Mouse (Mus musculus): ENCODE data around the gene Dbr1. TPM values are rescaled to one million over a fixed set of nuclear protein-coding genes. Genes with fewer than 3 reads are reported as not detected.

Gene Dbr1
- polyA plus RNA-seq, 1 experiment from 2014 or later: 31.1 TPM

DNA sequence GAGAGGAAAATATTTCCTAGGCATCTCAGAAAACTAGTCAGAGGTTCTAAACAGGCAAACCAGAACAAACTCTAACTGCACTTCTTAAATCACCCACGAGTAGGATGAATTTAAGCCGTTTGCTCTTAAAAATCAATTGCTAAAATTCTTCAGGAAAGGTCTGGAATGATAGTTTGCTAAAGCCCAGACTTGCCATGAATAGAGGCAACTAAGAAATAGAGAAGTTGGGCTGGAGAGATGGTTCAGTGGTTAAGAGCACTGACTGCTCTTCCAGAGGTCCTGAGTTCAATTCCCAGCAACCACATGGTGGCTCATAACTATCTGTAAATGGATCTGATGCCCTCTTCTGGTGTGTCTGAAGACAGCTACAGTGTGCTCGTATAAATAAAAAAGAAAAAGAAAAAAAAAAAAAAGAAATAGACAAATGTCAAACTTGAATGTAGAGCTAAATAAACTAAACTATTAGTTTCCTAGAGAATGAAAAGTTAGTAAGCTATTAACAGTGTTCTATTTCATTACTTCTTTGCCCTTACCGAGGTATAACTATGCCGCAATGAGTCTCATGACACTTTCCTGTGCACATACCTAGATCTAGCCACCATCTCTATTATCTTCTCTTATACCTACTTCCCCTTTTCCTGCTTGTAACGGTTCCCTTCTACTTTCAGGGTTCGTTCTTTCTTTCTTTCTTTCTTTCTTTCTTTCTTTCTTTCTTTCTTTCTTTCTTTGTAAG lies 16.6 kb upstream of the Dbr1 start:
- ATAC-seq (ENCODE audit: insufficient read depth, low FRiP score, low TSS enrichment) (no peak), DNase-seq (ENCODE audit: low spot score) (no peak)
- Histone ChIP-seq H3K9ac (ENCODE audit: low read length) (no peak overlapping the region), H3K4me3 (ENCODE audit: low read depth, low read length) (no peak overlapping the region), H3K4me1 (ENCODE audit: control insufficient read depth, insufficient read depth, low read length) (no peaks in the 10 kb centered on the region), H3K27me3 (ENCODE audit: control insufficient read depth, insufficient read depth, low read length) (no peaks in the 10 kb centered on the region), H3K9me3 (ENCODE audit: control insufficient read depth, low read length) (no peaks in the 10 kb centered on the region), H3K27ac (ENCODE audit: low read depth, low read length) (no peak overlapping the region), H3K4me2 (ENCODE audit: low read depth) (no peak overlapping the region), H3K36me3 (ENCODE audit: control insufficient read depth, insufficient read depth, low read length) (no peaks in the 10 kb centered on the region)
- 93% methylated on average over 7 of the region's 7 CpGs for WGBS

DNA sequence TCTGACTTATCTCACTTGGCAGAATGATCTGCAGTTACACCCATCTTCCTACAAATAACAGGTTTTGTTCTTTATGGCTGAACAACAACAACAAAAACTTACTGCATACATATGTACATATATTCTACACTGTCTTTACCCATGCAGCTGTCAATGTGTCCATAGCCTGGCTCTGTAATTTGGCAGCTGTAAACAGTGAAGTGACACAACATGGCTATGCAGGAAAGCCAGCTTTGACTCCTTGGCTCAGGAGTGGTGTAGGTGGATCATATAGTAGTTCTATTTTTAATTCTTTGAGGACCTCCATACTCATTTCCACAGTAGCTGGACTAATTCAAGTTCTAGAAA lies 16.1 kb upstream of the Dbr1 start:
- H3K9ac ChIP-seq (ENCODE audit: low read length): no peak overlapping the region
- no peaks in the 10 kb centered on the region for H3K9me3 ChIP-seq (ENCODE audit: control insufficient read depth, low read length)
- no peak overlapping the region for H3K4me3 ChIP-seq (ENCODE audit: low read depth, low read length)
- DNase-seq (ENCODE audit: low spot score) (no peak), ATAC-seq (ENCODE audit: insufficient read depth, low FRiP score, low TSS enrichment) (no peak)
- no peak overlapping the region for H3K27ac ChIP-seq (ENCODE audit: low read depth, low read length)
- no peaks in the 10 kb centered on the region for H3K36me3 ChIP-seq (ENCODE audit: control insufficient read depth, insufficient read depth, low read length)
- no peak overlapping the region for H3K4me2 ChIP-seq (ENCODE audit: low read depth)
- H3K27me3 ChIP-seq (ENCODE audit: control insufficient read depth, insufficient read depth, low read length): no peaks in the 10 kb centered on the region
- H3K4me1 ChIP-seq (ENCODE audit: control insufficient read depth, insufficient read depth, low read length): no peaks in the 10 kb centered on the region

- H3K27ac ChIP-seq (ENCODE audit: low read depth, low read length): no peak overlapping the region
- 99% methylated on average over 3 of the region's 3 CpGs for WGBS
- H3K36me3 ChIP-seq (ENCODE audit: control insufficient read depth, insufficient read depth, low read length): no peaks in the 10 kb centered on the region
- no peaks in the 10 kb centered on the region for H3K27me3 ChIP-seq (ENCODE audit: control insufficient read depth, insufficient read depth, low read length)
- H3K4me2 ChIP-seq (ENCODE audit: low read depth): no peak overlapping the region
- no peak for DNase-seq (ENCODE audit: low spot score)
- H3K4me3 ChIP-seq (ENCODE audit: low read depth, low read length): no peak overlapping the region
- no peaks in the 10 kb centered on the region for H3K9me3 ChIP-seq (ENCODE audit: control insufficient read depth, low read length)
- ATAC-seq (ENCODE audit: insufficient read depth, low FRiP score, low TSS enrichment): no peak
- H3K4me1 ChIP-seq (ENCODE audit: control insufficient read depth, insufficient read depth, low read length): no peaks in the 10 kb centered on the region
- no peak overlapping the region for H3K9ac ChIP-seq (ENCODE audit: low read length)
These were observed 15.2 kb upstream of the Dbr1 start for GRCm38 (mm10) chr9:99560389-99560788.

DNA sequence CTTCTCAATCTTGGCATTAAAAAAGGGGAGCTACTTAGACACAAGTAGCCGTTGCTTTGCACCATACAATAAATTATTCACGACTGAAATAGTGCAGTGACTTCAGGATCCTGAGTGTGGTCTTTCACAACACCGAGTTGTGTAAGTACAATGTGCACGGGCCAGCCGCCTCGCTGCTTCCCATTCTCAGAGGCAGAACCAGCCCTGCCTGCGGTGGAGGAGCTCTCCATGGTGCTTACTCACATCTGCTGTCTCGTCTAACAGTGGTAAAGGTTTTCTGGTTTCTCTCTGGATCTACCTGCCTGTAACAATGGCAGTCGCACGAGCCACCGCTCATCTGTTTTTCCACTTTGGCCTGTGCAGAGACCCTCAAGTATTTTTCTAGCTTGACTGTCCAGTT lies 11.9 kb upstream of the Dbr1 start:
- H3K27me3 ChIP-seq (ENCODE audit: control insufficient read depth, insufficient read depth, low read length): no peaks in the 10 kb centered on the region
- DNase-seq (ENCODE audit: low spot score) (peak; percentile 47), ATAC-seq (ENCODE audit: insufficient read depth, low FRiP score, low TSS enrichment) (no peak)
- no peak overlapping the region for H3K4me2 ChIP-seq (ENCODE audit: low read depth)
- H3K4me1 ChIP-seq (ENCODE audit: control insufficient read depth, insufficient read depth, low read length): peaks cover 5% of the 10 kb centered on the region
- no peak overlapping the region for H3K9ac ChIP-seq (ENCODE audit: low read length)
- no peak overlapping the region for H3K27ac ChIP-seq (ENCODE audit: low read depth, low read length)
- no peaks in the 10 kb centered on the region for H3K36me3 ChIP-seq (ENCODE audit: control insufficient read depth, insufficient read depth, low read length)
- H3K4me3 ChIP-seq (ENCODE audit: low read depth, low read length): no peak overlapping the region
- no peaks in the 10 kb centered on the region for H3K9me3 ChIP-seq (ENCODE audit: control insufficient read depth, low read length)
- 28% methylated on average over 11 of the region's 11 CpGs for WGBS

DNA sequence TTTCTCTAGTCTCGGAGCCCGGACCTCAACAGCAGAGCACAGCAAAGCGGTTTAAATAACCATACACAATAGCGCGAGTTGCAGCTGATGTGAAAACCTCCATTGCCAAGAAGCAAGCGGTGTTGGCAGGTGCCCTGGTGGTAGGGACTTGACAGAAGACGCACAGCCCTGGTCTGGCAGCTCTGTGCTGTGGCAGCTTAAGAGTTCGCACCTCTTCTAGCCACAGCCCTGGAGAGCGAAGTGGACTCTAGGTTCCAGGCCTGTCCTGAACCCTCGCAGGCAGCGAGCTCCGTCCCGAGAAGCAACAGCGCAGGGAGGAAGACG lies 7.6 kb upstream of the Dbr1 start:
- DNase-seq (ENCODE audit: low spot score): no peak
- no peaks in the 10 kb centered on the region for H3K9me3 ChIP-seq (ENCODE audit: control insufficient read depth, low read length)
- WGBS: 2% methylated on average over 15 of the region's 15 CpGs
- peak overlapping the region; percentile 97 for H3K4me3 ChIP-seq (ENCODE audit: low read depth, low read length)
- peaks cover 5% of the 10 kb centered on the region for H3K4me1 ChIP-seq (ENCODE audit: control insufficient read depth, insufficient read depth, low read length)
- H3K36me3 ChIP-seq (ENCODE audit: control insufficient read depth, insufficient read depth, low read length): no peaks in the 10 kb centered on the region
- peak overlapping the region; percentile 97 for H3K9ac ChIP-seq (ENCODE audit: low read length)
- ATAC-seq (ENCODE audit: insufficient read depth, low FRiP score, low TSS enrichment): peak; percentile 68
- H3K27ac ChIP-seq (ENCODE audit: low read depth, low read length): peak overlapping the region; percentile 96
- H3K4me2 ChIP-seq (ENCODE audit: low read depth): peak overlapping the region; percentile 77
- 0 out of 2 replicates have a peak, but pooled peaks cover 2% of the 10 kb centered on the region for H3K27me3 ChIP-seq (ENCODE audit: control insufficient read depth, insufficient read depth, low read length)

DNA sequence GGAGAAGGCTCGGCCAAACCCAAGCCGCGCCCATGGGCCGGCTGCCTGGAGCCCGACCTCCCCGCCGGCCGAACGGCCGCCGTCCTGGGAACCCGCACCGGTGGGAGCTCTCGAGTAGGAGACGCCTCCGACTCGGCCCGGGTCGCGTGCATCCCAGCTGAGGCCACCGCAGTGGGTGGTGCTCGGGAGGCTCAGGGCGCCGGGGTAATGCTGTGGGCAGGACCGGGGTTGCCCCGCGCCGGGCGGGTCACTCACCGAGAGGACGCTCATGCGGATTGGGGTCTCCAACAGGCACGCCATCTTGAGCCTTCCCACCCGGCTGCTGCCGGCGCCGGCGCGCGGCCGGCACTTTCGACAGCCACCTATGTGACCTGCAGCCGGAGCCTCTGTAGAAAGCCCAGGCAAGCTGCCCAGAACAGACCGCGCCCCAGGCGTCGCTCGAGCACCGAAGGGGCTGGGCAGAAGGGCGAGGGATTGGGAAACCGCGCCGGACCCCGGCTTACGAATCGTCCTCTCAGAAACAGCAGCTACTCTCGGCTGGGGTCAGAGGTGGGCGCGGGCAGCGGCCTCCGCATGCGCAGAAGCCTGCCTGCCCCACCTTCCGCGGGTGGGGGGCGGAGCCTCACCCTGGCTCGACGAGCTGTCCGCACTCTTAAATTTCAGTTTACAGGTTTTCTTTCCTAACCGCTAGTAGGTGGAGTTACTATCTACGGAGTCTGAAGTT lies 7.1 kb upstream of the Dbr1 start, which contains the start of gene Armc8:
TSS of gene Armc8 (minus strand) at position 553 of the 724 bp plus-strand sequence.
- WGBS: under 1% methylated on average over 69 of the region's 70 CpGs
- H3K27me3 ChIP-seq (ENCODE audit: control insufficient read depth, insufficient read depth, low read length): 0 out of 2 replicates have a peak, but pooled peaks cover 2% of the 10 kb centered on the region
- no peaks in the 10 kb centered on the region for H3K36me3 ChIP-seq (ENCODE audit: control insufficient read depth, insufficient read depth, low read length)
- H3K4me2 ChIP-seq (ENCODE audit: low read depth): peak within 1 kb of the TSS; percentile 77
- peaks cover 5% of the 10 kb centered on the region for H3K4me1 ChIP-seq (ENCODE audit: control insufficient read depth, insufficient read depth, low read length)
- peak within 1 kb of the TSS; percentile 97 for H3K4me3 ChIP-seq (ENCODE audit: low read depth, low read length)
- peak within 1 kb of the TSS; percentile 96 for H3K27ac ChIP-seq (ENCODE audit: low read depth, low read length)
- peak within 1 kb of the TSS; percentile 97 for H3K9ac ChIP-seq (ENCODE audit: low read length)
- DNase-seq (ENCODE audit: low spot score) (peak; percentile 92), ATAC-seq (ENCODE audit: insufficient read depth, low FRiP score, low TSS enrichment) (peak; percentile 94)
- H3K9me3 ChIP-seq (ENCODE audit: control insufficient read depth, low read length): no peaks in the 10 kb centered on the region

- H3K4me1 ChIP-seq (ENCODE audit: control insufficient read depth, insufficient read depth, low read length): peaks cover 5% of the 10 kb centered on the region
- H3K4me3 ChIP-seq (ENCODE audit: low read depth, low read length): peak overlapping the region; percentile 97
- H3K4me2 ChIP-seq (ENCODE audit: low read depth): peak overlapping the region; percentile 77
- DNase-seq (ENCODE audit: low spot score) (no peak), ATAC-seq (ENCODE audit: insufficient read depth, low FRiP score, low TSS enrichment) (peak; percentile 49; the same call in 1 of the 2 replicates)
- H3K27me3 ChIP-seq (ENCODE audit: control insufficient read depth, insufficient read depth, low read length): 0 out of 2 replicates have a peak, but pooled peaks cover 2% of the 10 kb centered on the region
- WGBS: 2% methylated on average over 9 of the region's 9 CpGs
- no peak overlapping the region for H3K27ac ChIP-seq (ENCODE audit: low read depth, low read length)
- no peaks in the 10 kb centered on the region for H3K36me3 ChIP-seq (ENCODE audit: control insufficient read depth, insufficient read depth, low read length)
- peak overlapping the region; percentile 97 for H3K9ac ChIP-seq (ENCODE audit: low read length)
- no peaks in the 10 kb centered on the region for H3K9me3 ChIP-seq (ENCODE audit: control insufficient read depth, low read length)
These were observed 6.6 kb upstream of the Dbr1 start for GRCm38 (mm10) chr9:99569071-99569397.

- WGBS: 52% methylated on average over 2 of the region's 2 CpGs
- ATAC-seq (ENCODE audit: insufficient read depth, low FRiP score, low TSS enrichment): no peak
- DNase-seq (ENCODE audit: low spot score): peak; percentile 19
- H3K9me3 ChIP-seq (ENCODE audit: control insufficient read depth, low read length): no peaks in the 10 kb centered on the region
- no peak overlapping the region for H3K4me2 ChIP-seq (ENCODE audit: low read depth)
- H3K27me3 ChIP-seq (ENCODE audit: control insufficient read depth, insufficient read depth, low read length): no peaks in the 10 kb centered on the region
- H3K36me3 ChIP-seq (ENCODE audit: control insufficient read depth, insufficient read depth, low read length): peaks cover 14% of the 10 kb centered on the region
- no peak overlapping the region for H3K9ac ChIP-seq (ENCODE audit: low read length)
- peaks cover 2% of the 10 kb centered on the region; the same call in 1 of the 2 replicates for H3K4me1 ChIP-seq (ENCODE audit: control insufficient read depth, insufficient read depth, low read length)
- H3K4me3 ChIP-seq (ENCODE audit: low read depth, low read length): no peak overlapping the region
- no peak overlapping the region for H3K27ac ChIP-seq (ENCODE audit: low read depth, low read length)
These were observed 5.1 kb downstream of the Dbr1 start for GRCm38 (mm10) chr9:99580655-99581054.

Data from neural tube, embryonic 11.5 days (tissue).